Mouse (Mus musculus): ENCODE data around the gene Atp6v0e. TPM values are rescaled to one million over a fixed set of nuclear protein-coding genes. Genes with fewer than 3 reads are reported as not detected.
A peak's percentile ranks its signal among the peaks of the same experiment; 100 is the strongest.

The Atp6v0e gene
- polyA plus RNA-seq, 1 experiment from 2014 or later = 92.2 TPM

DNA sequence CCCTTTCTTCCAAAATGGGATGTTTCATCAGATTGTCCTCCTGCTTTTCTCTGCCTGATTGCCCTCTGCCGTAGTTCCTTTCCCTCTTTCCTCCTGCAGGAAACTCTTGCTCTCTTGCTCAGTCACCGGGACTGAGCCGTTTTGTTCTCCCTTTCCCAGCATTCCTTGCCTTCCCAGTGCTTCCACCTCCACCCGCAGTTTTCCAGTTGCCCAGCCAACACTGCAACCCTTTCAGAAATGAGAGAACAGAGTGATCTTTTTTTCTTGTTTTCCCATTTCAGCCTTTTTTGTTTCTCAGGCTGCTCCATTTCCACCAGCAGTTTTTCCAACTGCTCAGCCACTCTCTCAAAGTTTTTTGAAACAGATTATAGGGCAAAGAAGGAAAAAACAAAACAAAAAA, 8.2 kb downstream of the Atp6v0e start:
- no peak for ATAC-seq (ENCODE audit: low FRiP score, low read depth)
- Histone ChIP-seq H3K9me3 (no peaks in the 10 kb centered on the region), H3K4me2 (replicated peaks) (no peak overlapping the region), H3K27me3 (0 out of 2 replicates have a peak, but pooled peaks cover 7% of the 10 kb centered on the region), H3K36me3 (no peaks in the 10 kb centered on the region), H3K4me1 (peaks cover 3% of the 10 kb centered on the region; the same call in 1 of the 2 replicates), H3K4me3 (no peak overlapping the region), H3K9ac (replicated peaks) (no peak overlapping the region), H3K27ac (replicated peaks) (no peak overlapping the region)
- 53% methylated on average over 4 of the region's 4 CpGs for WGBS

DNA sequence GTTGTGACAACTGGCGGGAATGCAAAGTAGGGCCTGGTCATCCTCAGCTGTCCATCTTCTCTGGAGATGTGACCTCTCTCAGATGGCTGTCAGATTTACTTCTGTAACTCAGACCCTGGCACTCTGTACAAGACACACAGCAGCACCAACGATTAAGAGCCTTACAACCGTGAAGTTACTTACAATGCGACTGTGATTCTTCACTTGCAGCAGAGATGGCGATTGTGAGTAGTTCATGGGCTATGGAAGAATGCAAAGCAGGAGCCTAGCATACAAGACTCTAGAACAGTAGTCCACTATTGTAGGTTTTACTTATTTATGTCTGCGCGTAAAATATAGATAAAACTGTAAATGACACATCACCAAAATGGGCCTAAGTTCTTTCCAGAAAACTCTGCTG, 12.8 kb downstream of the Atp6v0e start:
- peak overlapping the region; percentile 76 for H3K9ac ChIP-seq (replicated peaks)

DNA sequence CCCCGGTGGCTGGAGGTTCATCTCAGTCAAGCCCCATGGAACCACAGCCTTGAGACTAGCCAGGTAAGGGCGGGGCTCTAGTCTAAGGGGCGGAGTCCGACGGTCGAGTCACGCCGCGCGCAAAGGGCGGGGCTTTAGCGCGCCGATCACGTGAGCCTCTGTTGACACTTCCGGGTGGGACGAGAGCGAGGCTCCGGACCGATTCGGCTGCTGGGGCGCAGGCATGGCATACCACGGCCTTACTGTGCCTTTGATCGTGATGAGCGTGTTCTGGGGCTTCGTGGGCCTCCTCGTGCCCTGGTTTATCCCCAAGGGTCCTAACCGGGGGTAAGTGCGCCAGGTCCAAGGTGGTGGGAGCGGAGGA, 13.2 kb downstream of the Atp6v0e start:
- peak overlapping the region; percentile 71 for H3K4me2 ChIP-seq (replicated peaks)
- peak overlapping the region; percentile 76 for H3K9ac ChIP-seq (replicated peaks)
- H3K36me3 ChIP-seq = no peaks in the 10 kb centered on the region
- H3K4me1 ChIP-seq = peaks cover 20% of the 10 kb centered on the region
- ATAC-seq (ENCODE audit: low FRiP score, low read depth) = peak; percentile 91
- H3K9me3 ChIP-seq = no peaks in the 10 kb centered on the region
- H3K4me3 ChIP-seq = peak overlapping the region; percentile 72
- peak overlapping the region; percentile 80 for H3K27ac ChIP-seq (replicated peaks)
- WGBS = under 1% methylated on average over 30 of the region's 30 CpGs
- H3K27me3 ChIP-seq = 0 out of 2 replicates have a peak, but pooled peaks cover 7% of the 10 kb centered on the region

More for the DNA sequence above, 12.8 kb downstream of the Atp6v0e start:
- Histone ChIP-seq H3K9me3 (no peaks in the 10 kb centered on the region), H3K4me2 (replicated peaks) (peak overlapping the region; percentile 71), H3K27ac (replicated peaks) (peak overlapping the region; percentile 80; the same call in 1 of the 2 replicates), H3K27me3 (0 out of 2 replicates have a peak, but pooled peaks cover 7% of the 10 kb centered on the region), H3K4me3 (peak overlapping the region; percentile 72), H3K4me1 (peaks cover 20% of the 10 kb centered on the region), H3K36me3 (no peaks in the 10 kb centered on the region)
- peak; percentile 30; the same call in 1 of the 2 replicates for ATAC-seq (ENCODE audit: low FRiP score, low read depth)
- WGBS = 30% methylated on average over 7 of the region's 7 CpGs

DNA sequence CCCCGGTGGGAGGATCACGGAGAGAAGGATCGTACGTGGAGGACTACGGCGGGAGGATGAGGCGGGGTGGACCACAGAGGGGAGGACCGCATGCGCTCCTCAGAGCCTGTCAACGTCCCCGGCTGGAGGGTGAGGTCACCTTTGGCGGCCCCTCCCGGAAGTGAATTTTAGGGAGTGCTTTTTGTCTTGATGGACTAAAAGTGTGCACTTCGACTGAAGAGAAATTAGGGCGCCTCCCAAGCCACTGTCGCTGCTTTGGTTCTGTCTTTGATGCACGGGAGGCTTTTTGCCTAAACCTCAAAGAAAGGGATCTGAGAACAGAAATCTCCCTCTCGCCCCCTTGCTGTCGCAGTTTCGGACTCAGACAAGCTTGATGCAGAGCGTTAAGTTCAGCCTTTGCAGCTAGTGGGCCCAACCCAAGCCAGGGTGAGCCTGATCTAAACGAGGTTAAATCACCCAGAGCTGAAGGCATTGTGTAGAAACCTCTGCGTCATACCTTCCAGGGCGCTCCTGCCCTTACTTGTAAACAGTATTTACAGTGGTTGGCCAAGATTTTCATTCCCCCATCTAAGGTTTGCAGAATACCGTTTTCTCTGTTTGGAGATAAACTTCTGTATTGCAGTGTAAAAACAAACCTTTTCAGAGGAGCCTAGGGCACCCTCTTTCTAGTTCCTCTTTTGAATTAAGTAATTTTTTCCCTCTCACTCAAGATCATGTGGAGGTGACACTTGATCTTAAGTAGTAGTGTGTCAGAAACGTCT, 13.8 kb downstream of the Atp6v0e start:
- peak; percentile 87 for ATAC-seq (ENCODE audit: low FRiP score, low read depth)
- peak overlapping the region; percentile 72 for H3K4me3 ChIP-seq
- H3K9me3 ChIP-seq = no peaks in the 10 kb centered on the region
- H3K27me3 ChIP-seq = 0 out of 2 replicates have a peak, but pooled peaks cover 7% of the 10 kb centered on the region
- H3K4me1 ChIP-seq = peaks cover 20% of the 10 kb centered on the region
- peak overlapping the region; percentile 76 for H3K9ac ChIP-seq (replicated peaks)
- 5% methylated on average over 26 of the region's 26 CpGs for WGBS
- H3K36me3 ChIP-seq = no peaks in the 10 kb centered on the region
- H3K27ac ChIP-seq (replicated peaks) = peak overlapping the region; percentile 80
- peak overlapping the region; percentile 71 for H3K4me2 ChIP-seq (replicated peaks)

DNA sequence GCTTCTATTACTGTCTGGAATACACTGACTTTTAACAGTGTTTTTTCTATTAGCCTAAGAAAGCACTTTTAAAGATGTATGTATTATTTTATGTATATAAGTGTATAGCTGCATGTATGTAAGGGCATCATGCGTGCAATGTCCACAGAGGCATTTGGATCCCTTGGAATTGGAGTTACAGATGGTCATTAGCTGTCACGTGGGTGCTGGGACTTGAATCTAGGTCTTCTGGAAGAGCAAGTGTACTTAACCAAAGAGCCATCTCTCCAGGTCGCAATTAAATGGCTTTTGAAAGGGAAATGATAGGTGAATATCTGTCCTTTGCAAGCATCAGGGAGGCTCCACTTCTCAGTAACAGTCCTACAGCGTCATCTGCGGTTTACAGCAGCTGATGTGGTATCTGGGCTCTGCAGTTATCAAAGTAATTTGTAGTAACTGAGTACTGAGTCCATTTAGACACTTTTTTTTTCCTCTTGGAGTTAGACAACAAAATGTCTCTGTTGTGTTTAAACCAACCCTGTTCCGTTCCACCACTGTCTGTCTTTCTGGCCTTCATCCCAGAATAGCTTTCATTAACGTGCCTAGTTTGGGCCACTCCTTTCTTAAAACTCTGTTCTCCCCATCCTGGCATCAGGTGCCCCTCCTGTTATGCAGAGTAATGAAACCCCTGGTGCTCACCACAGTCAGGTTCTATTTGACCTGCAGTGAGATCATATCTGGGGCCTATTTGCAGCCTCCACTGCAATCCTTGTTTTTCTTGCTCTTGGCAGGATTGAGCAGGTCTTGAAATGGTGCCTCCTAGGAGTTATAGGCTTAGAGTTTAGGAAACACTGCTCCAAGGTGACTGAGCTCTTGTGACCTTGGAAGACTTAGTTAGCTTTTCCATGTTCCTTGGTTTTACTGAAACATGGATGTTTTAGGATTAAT, 14.9 kb downstream of the Atp6v0e start:
- no peak for ATAC-seq (ENCODE audit: low FRiP score, low read depth)
- H3K36me3 ChIP-seq = peaks cover under 1% of the 10 kb centered on the region; the same call in 1 of the 2 replicates
- no peak overlapping the region for H3K4me3 ChIP-seq
- peak overlapping the region; percentile 71 for H3K4me2 ChIP-seq (replicated peaks)
- peaks cover 20% of the 10 kb centered on the region for H3K4me1 ChIP-seq
- no peaks in the 10 kb centered on the region for H3K9me3 ChIP-seq
- no peak overlapping the region for H3K9ac ChIP-seq (replicated peaks)
- H3K27ac ChIP-seq (replicated peaks) = no peak overlapping the region
- H3K27me3 ChIP-seq = 0 out of 2 replicates have a peak, but pooled peaks cover 7% of the 10 kb centered on the region
- WGBS = 92% methylated on average over 7 of the region's 7 CpGs

DNA sequence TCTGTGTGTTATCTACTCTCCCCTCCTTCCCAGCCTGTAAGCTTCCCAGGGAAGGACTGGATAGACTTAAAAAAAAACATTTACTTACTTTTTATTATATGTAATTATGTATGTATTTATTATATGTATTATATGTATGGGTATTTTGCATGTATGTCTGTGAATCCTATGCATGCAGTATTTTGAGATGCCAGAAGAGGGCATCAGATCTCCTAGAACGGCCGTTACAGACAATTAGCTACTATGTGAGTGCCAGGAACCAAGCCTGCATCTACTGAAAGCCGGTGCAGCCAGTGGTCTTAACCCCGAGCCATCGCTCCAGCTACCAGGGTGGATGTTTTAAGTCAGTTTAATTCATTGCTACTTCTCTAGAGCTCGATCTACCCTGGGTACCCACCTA, 18.2 kb downstream of the Atp6v0e start:
- Histone ChIP-seq H3K4me1 (peaks cover 16% of the 10 kb centered on the region), H3K9ac (replicated peaks) (no peak overlapping the region), H3K27me3 (no peaks in the 10 kb centered on the region), H3K4me3 (no peak overlapping the region), H3K9me3 (no peaks in the 10 kb centered on the region), H3K4me2 (replicated peaks) (no peak overlapping the region), H3K27ac (replicated peaks) (no peak overlapping the region), H3K36me3 (peaks cover 12% of the 10 kb centered on the region)
- WGBS = 90% methylated on average over 6 of the region's 6 CpGs
- ATAC-seq (ENCODE audit: low FRiP score, low read depth) = no peak

DNA sequence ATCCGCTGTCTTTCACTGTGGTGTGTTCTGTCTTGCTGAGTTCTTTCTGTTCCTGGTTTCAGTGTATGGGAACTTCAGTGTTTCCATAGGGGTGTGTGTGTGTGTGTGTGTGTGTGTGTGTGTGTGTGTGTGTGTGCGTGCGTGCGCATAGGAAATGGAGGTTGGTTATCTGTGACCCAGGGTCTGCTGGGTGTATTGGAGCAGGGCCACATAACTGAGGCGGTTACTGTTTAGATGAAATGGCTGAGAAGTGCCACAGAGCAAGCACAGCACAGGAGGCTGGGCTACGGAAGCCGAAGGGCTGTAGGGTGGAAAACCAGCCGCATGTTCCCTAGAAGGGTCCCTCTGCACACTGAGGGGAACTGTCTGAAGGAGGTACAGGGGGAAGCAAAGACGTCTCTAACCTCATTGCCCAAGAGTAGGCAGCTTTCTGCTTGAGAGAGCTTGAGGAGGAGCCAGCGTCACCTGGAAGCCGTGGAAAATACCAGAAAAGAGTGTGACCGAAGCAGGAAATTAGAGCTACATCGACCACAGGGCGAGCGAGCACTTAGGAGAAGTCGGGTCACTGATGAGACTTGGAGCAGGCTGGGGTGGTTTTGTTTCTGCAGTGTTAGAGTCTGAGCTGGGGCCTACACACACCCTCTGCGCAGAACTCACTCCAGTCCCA, 23.4 kb downstream of the Atp6v0e start:
- Histone ChIP-seq H3K27ac (replicated peaks) (no peak overlapping the region), H3K9me3 (no peaks in the 10 kb centered on the region), H3K4me2 (replicated peaks) (no peak overlapping the region), H3K27me3 (no peaks in the 10 kb centered on the region), H3K4me1 (peaks cover 9% of the 10 kb centered on the region; the same call in 1 of the 2 replicates), H3K4me3 (no peak overlapping the region), H3K9ac (replicated peaks) (no peak overlapping the region), H3K36me3 (peaks cover 12% of the 10 kb centered on the region)
- WGBS = 91% methylated on average over 17 of the region's 17 CpGs
- ATAC-seq (ENCODE audit: low FRiP score, low read depth) = no peak

DNA sequence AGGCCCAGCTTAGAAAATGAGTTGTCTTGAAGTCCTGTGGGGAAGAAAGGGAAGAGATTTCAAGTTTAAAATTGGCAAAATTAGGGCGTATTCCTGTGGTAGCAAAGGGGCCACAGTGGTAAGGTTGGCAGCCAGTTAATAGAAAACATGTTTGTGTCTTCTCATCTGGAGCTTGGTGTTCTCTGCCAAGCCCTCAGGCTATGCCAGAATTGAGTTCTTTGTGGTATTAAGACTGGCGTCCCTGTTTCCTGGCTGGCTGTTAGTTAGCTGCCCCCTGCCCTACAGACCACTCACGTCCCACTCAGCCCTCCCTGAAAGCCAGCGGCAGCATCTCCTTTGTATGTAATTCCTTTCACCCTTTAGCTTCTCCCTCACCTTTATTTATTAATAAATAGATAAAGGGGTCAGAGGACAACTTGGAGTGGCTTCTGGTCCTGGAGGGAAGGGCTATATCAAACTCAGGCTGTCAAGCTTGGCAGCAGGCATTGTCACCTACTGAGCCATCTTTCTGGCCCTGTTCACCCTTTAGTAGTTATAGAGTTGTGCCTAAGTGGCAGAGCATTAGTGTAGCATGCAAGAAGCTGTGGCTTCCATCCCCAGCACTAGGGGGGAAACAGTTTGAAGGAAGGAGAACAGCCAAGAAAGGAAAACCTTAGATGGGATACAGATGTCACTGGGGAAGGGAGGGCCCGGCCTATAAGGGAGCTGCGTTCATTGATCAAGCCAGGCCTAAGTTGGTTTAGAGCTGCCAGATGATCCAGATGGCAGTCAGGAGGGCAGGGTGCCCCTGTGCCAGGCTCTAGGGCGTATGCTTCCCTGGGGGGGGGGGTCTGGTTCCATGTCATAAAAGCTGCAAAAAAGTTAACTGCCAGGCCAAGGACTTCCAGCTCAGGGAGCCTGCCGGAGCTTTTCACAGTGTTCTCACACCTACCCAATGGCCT, 26.0 kb downstream of the Atp6v0e start:
- Histone ChIP-seq H3K9ac (replicated peaks) (no peak overlapping the region), H3K9me3 (no peaks in the 10 kb centered on the region), H3K4me3 (no peak overlapping the region), H3K4me2 (replicated peaks) (no peak overlapping the region), H3K27ac (replicated peaks) (no peak overlapping the region), H3K4me1 (peaks cover 9% of the 10 kb centered on the region; the same call in 1 of the 2 replicates), H3K36me3 (peaks cover 7% of the 10 kb centered on the region), H3K27me3 (no peaks in the 10 kb centered on the region)
- 74% methylated on average over 8 of the region's 8 CpGs for WGBS
- ATAC-seq (ENCODE audit: low FRiP score, low read depth) = no peak

DNA sequence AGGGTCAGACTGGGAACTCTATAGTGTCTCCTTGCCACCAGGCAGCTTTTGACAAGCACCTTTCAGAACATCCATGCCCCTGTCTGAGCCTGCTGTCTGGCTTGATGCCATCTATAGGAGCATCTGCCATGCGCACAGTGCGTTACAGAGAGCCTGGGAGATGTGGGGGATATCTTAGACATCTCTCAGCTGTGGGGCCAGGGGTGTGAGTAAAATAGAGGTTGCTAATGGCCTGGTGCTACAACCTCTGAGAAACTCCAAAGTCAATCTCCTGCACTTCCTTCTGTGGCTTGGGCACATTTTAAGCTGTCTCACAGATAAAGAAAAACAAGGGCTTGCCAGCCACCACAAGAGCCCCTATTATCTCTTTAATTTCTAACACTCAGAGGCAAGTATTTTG, 26.8 kb downstream of the Atp6v0e start:
- no peaks in the 10 kb centered on the region; the same call in 1 of the 2 replicates for H3K36me3 ChIP-seq
- no peak overlapping the region for H3K4me2 ChIP-seq (replicated peaks)
- no peaks in the 10 kb centered on the region for H3K9me3 ChIP-seq
- H3K4me3 ChIP-seq = no peak overlapping the region
- no peak overlapping the region for H3K9ac ChIP-seq (replicated peaks)
- no peaks in the 10 kb centered on the region for H3K27me3 ChIP-seq
- no peak for ATAC-seq (ENCODE audit: low FRiP score, low read depth)
- no peak overlapping the region for H3K27ac ChIP-seq (replicated peaks)
- WGBS = 88% methylated on average over 2 of the region's 2 CpGs
- peaks cover 9% of the 10 kb centered on the region; the same call in 1 of the 2 replicates for H3K4me1 ChIP-seq

DNA sequence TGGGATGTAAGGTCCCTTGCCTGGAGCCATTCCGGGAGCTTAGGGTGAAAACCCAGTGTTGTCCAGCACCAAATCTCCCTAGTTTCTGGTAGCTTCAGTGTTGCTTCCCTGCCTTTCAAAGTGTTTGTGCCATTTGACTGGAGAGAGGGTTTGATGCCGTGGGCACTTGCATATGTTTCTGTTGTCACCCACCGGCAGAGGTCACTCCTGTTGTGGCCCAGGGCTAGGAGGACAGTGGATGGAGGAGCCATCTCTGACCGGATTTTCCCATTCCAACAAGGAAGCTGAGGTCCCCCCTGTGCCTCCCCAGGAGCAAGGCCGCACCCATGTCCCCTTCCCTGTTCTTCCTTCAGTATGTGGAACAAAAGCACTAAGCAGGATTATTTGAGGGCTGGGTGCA, 27.2 kb downstream of the Atp6v0e start:
- Histone ChIP-seq H3K4me1 (peaks cover 9% of the 10 kb centered on the region; the same call in 1 of the 2 replicates), H3K4me2 (replicated peaks) (no peak overlapping the region), H3K4me3 (no peak overlapping the region), H3K27me3 (no peaks in the 10 kb centered on the region), H3K9me3 (no peaks in the 10 kb centered on the region), H3K36me3 (no peaks in the 10 kb centered on the region), H3K9ac (replicated peaks) (no peak overlapping the region), H3K27ac (replicated peaks) (no peak overlapping the region)
- ATAC-seq (ENCODE audit: low FRiP score, low read depth) = no peak
- 72% methylated on average over 5 of the region's 5 CpGs for WGBS

DNA sequence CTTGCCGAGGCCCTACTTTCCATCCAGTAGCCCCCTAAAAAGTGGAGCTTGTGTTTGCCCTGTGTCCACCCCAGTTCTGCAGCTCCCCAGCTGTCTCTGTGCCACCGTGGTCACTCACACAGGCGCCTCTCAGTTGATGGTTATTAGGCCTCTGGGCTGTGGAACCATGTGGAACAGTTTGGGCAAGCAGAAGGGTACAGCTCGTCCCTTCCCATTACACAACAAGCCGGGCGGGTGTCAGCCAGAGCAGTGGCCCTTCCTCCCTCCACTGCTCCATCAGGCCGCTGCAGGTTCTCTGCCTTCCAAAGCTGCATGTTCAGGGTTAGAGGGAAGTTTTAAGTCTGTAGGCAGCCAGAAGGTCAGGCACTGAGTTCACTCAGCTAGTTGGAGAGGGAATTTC, 28.1 kb downstream of the Atp6v0e start:
- no peak overlapping the region for H3K4me3 ChIP-seq
- no peaks in the 10 kb centered on the region for H3K9me3 ChIP-seq
- no peak overlapping the region for H3K9ac ChIP-seq (replicated peaks)
- peaks cover 9% of the 10 kb centered on the region; the same call in 1 of the 2 replicates for H3K4me1 ChIP-seq
- H3K36me3 ChIP-seq = peaks cover 6% of the 10 kb centered on the region
- no peak for ATAC-seq (ENCODE audit: low FRiP score, low read depth)
- 88% methylated on average over 7 of the region's 7 CpGs for WGBS
- no peaks in the 10 kb centered on the region for H3K27me3 ChIP-seq
- no peak overlapping the region for H3K4me2 ChIP-seq (replicated peaks)
- H3K27ac ChIP-seq (replicated peaks) = no peak overlapping the region

Measured in midbrain, embryonic 12.5 days (tissue).